Mouse (Mus musculus): ENCODE results near the gene Klc1. TPM values are rescaled to one million over a fixed set of nuclear protein-coding genes. Genes with fewer than 3 reads are reported as not detected.

Klc1 gene
- polyA plus RNA-seq, 1 experiment from 2014 or later = 391 TPM

DNA sequence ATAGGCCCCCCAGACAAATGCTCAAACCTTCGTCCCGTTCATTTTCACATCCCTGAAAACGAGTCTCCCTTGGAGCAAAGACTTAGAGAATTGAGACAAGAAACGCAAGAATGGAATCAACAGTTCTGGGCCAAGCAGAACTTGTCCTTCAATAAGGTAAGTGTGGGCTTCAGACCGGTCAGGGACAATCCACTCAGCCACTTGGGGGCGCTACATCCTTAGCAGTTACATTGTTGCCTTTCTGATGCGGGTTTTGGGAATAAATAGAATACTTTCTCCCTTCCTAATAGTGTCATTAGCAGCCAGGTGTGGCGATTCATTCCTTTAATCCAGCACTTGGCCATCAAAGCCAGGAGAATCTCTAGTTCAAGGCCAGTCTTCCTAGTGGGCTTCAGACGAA lies 36.0 kb upstream of the Klc1 start:
- Histone ChIP-seq H3K27ac (ENCODE audit: low read depth, low read length) (no peak overlapping the region), H3K9me3 (replicated peaks; ENCODE audit: control insufficient read depth, low read length) (no peaks in the 10 kb centered on the region), H3K4me2 (ENCODE audit: low read length) (no peak overlapping the region), H3K4me3 (ENCODE audit: low read depth, low read length) (no peak overlapping the region), H3K27me3 (replicated peaks; ENCODE audit: control insufficient read depth, insufficient read depth, low read length) (no peaks in the 10 kb centered on the region), H3K4me1 (ENCODE audit: control insufficient read depth, insufficient read depth, low read length) (no peaks in the 10 kb centered on the region), H3K36me3 (ENCODE audit: control insufficient read depth, insufficient read depth, low read length) (peaks cover 22% of the 10 kb centered on the region; the same call in 1 of the 2 replicates), H3K9ac (ENCODE audit: low read length) (no peak overlapping the region)
- ATAC-seq = no peak
- 73% methylated on average over 9 of the region's 9 CpGs for WGBS
- DNase-seq (ENCODE audit: low spot score) = no peak

DNA sequence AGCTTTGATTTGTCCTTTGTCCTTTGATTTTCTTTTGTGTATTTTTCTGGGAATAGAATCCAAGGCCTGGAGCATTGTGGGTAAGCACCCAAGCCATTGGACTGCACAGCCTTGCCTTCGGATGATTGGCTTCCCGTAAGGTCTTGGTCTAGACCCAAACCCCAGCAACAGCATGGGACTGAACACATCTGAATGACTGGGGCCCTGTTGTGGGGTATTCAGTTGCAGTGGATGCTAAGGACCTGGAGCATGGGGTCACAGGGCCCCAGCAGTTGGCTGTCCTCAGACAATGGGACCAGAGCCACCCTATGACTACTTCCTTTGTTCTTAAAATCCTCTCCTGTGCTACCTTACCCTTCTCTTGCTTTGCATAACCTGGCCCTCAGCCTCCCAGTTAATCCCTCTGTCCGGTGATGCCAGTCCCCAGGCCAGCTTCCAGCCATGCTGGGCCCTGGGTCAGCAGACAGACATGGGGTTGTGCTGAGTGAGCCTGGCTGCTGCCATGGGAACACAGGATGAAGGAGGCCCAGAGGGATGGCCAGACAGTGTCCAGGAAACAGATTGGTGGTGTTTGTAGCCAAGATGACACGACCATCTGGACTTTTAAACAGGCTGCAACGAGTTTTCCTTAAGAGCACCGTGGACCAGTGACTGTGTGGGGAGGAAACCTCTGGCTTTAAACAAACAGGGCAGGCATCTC lies 33.9 kb upstream of the Klc1 start:
- Histone ChIP-seq H3K4me2 (ENCODE audit: low read length) (no peak overlapping the region), H3K9me3 (replicated peaks; ENCODE audit: control insufficient read depth, low read length) (no peaks in the 10 kb centered on the region), H3K4me3 (ENCODE audit: low read depth, low read length) (no peak overlapping the region), H3K36me3 (ENCODE audit: control insufficient read depth, insufficient read depth, low read length) (peaks cover 26% of the 10 kb centered on the region; the same call in 1 of the 2 replicates), H3K27me3 (replicated peaks; ENCODE audit: control insufficient read depth, insufficient read depth, low read length) (no peaks in the 10 kb centered on the region), H3K9ac (ENCODE audit: low read length) (no peak overlapping the region), H3K27ac (ENCODE audit: low read depth, low read length) (no peak overlapping the region), H3K4me1 (ENCODE audit: control insufficient read depth, insufficient read depth, low read length) (no peaks in the 10 kb centered on the region)
- 37% methylated on average over 6 of the region's 6 CpGs for WGBS
- no peak for DNase-seq (ENCODE audit: low spot score)
- ATAC-seq = no peak

DNA sequence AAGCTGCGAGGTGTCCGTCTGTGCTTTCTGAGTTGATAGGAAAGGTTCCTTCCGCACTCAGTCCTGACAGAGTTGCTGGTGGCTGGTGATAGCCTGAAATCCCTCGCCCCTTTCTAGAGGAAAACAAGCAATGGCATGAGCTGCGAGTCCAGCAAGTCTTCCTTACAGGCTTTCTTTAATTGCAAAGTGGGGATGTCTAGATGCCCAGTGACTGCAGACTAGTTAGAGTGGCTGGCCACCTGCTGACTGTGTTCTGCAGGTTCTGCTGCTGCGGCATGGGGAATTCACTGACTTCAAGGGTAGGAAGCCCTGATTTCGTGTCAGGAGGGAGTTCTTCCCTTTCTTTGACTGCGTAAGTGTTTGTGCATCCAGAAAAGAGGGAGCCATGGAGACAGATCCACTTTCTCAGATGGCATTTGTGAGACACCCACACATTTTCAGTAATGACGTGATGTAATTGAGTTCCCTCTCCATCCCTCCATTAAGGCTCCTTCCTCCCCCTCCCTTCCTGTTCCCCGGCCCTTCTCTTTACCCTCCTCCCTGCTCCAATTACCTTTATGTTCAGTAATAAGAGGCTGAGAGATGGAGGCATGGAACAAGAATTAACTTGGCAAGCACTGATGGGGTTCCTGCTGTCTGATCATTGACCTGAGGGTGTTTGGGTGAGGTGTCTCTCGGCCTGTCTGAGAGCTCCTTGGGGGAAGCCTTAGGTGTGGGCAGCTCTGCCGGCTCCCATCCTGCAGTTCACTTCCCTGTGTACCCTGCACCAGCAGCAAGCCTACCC lies 33.1 kb upstream of the Klc1 start:
- Histone ChIP-seq H3K36me3 (ENCODE audit: control insufficient read depth, insufficient read depth, low read length) (peaks cover 26% of the 10 kb centered on the region; the same call in 1 of the 2 replicates), H3K27me3 (replicated peaks; ENCODE audit: control insufficient read depth, insufficient read depth, low read length) (no peaks in the 10 kb centered on the region), H3K9me3 (replicated peaks; ENCODE audit: control insufficient read depth, low read length) (no peaks in the 10 kb centered on the region), H3K4me3 (ENCODE audit: low read depth, low read length) (no peak overlapping the region), H3K4me2 (ENCODE audit: low read length) (no peak overlapping the region), H3K9ac (ENCODE audit: low read length) (no peak overlapping the region), H3K4me1 (ENCODE audit: control insufficient read depth, insufficient read depth, low read length) (no peaks in the 10 kb centered on the region), H3K27ac (ENCODE audit: low read depth, low read length) (peak overlapping the region; percentile 49; the same call in 1 of the 2 replicates)
- WGBS = 64% methylated on average over 12 of the region's 12 CpGs
- DNase-seq (ENCODE audit: low spot score) (no peak), ATAC-seq (no peak)

DNA sequence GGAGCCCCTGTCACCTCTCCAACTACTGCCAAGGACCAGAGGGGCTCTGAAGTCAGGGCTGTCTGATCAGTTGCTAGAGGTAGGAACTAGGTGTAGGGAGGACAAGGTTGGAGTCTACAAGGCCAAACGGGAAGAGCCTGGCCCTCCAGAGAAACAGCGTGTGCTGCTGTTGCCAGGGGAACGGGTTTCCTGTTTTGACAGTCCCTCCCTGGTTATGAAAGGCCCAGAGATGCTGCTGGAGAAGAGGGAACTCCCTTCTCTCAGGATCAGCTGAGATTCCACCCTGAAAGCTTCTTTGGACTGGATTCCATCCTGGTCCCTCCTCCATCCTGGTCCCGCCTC lies 32.6 kb upstream of the Klc1 start:
- H3K36me3 ChIP-seq (ENCODE audit: control insufficient read depth, insufficient read depth, low read length) = peaks cover 26% of the 10 kb centered on the region; the same call in 1 of the 2 replicates
- peak overlapping the region; percentile 49; the same call in 1 of the 2 replicates for H3K27ac ChIP-seq (ENCODE audit: low read depth, low read length)
- H3K4me3 ChIP-seq (ENCODE audit: low read depth, low read length) = no peak overlapping the region
- no peak overlapping the region for H3K4me2 ChIP-seq (ENCODE audit: low read length)
- WGBS = 68% methylated on average over 4 of the region's 4 CpGs
- no peaks in the 10 kb centered on the region for H3K9me3 ChIP-seq (replicated peaks; ENCODE audit: control insufficient read depth, low read length)
- no peaks in the 10 kb centered on the region for H3K27me3 ChIP-seq (replicated peaks; ENCODE audit: control insufficient read depth, insufficient read depth, low read length)
- H3K9ac ChIP-seq (ENCODE audit: low read length) = no peak overlapping the region
- DNase-seq (ENCODE audit: low spot score) (no peak), ATAC-seq (no peak)
- H3K4me1 ChIP-seq (ENCODE audit: control insufficient read depth, insufficient read depth, low read length) = no peaks in the 10 kb centered on the region

DNA sequence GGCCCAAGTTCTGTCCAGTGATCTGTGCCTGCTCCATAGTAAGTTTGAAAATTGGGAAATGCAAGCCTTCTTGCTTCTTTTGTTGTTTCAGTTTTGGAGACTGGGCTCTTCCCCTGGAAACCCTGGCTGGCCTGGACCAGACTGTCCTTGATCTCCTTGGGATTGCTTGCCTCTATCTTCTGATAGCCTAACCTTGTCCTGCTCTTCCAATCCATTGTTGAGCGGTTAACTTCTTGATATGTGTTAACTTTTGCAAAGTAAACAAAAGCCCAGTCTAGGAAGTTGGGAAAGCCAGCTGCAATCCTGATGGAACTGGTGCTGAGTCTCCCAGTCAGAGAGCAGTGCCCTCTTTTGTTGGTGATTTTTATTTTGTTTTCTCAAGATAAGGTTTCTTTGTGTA lies 30.7 kb upstream of the Klc1 start:
- Histone ChIP-seq H3K9ac (ENCODE audit: low read length) (no peak overlapping the region), H3K4me1 (ENCODE audit: control insufficient read depth, insufficient read depth, low read length) (no peaks in the 10 kb centered on the region), H3K4me3 (ENCODE audit: low read depth, low read length) (no peak overlapping the region), H3K9me3 (replicated peaks; ENCODE audit: control insufficient read depth, low read length) (no peaks in the 10 kb centered on the region), H3K27ac (ENCODE audit: low read depth, low read length) (no peak overlapping the region), H3K4me2 (ENCODE audit: low read length) (no peak overlapping the region), H3K27me3 (replicated peaks; ENCODE audit: control insufficient read depth, insufficient read depth, low read length) (no peaks in the 10 kb centered on the region), H3K36me3 (ENCODE audit: control insufficient read depth, insufficient read depth, low read length) (peaks cover 32% of the 10 kb centered on the region; the same call in 1 of the 2 replicates)
- WGBS = 90% methylated on average over 1 of the region's 1 CpGs
- DNase-seq (ENCODE audit: low spot score) = no peak
- no peak for ATAC-seq

DNA sequence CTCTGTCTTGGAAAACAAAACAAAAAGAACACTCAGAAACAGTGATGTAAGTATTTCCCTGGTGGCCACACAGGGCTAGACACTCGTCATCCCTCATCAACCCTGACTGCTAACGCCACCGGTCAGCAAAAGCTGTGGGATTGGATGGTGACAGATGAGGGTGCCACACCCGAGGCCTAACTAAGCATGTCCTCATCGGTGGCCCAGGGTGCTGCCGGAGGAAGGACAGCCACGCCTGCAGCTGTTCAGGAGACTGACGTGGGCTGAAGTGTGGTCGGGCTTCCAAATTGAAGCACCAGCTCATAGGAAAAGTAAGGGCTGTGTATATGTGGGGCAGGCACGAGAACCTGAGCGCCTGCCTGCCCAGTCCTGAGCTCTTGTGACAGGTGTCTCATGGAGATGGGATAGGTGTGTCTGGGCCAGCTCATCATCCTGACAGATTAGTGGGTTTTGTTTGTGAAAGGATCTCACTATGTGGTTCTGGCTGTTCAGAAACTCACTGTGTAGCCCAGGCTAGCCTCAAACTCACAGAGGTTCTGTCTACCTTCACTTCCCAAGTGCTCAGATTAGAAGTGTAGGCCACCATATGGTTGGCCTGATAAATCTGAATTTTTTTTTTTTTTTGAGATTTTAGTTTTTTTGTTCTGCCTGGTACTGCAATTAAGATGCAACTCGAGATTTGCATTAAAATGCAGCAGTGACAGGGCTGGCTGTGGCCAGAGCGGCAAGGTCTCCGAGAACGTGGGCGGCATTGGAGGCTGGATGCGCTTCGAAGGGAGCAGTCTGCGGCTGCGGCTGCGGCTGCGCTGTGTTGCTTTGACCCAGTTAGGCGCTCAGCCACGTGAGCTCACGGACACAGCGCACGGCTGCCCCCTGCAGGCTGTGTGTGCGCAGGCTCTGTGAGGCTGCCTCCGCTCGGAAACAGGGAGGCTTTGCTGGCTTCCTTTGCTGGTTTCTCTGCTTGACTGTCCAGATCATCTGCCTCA lies 26.5 kb upstream of the Klc1 start:
- ATAC-seq (peak; percentile 96), DNase-seq (ENCODE audit: low spot score) (peak; percentile 95)
- Histone ChIP-seq H3K27me3 (replicated peaks; ENCODE audit: control insufficient read depth, insufficient read depth, low read length) (no peaks in the 10 kb centered on the region), H3K4me3 (ENCODE audit: low read depth, low read length) (no peak overlapping the region; the same call in 1 of the 2 replicates), H3K4me1 (ENCODE audit: control insufficient read depth, insufficient read depth, low read length) (no peaks in the 10 kb centered on the region), H3K9me3 (replicated peaks; ENCODE audit: control insufficient read depth, low read length) (no peaks in the 10 kb centered on the region), H3K4me2 (ENCODE audit: low read length) (peak overlapping the region; percentile 42), H3K36me3 (ENCODE audit: control insufficient read depth, insufficient read depth, low read length) (peaks cover 16% of the 10 kb centered on the region), H3K9ac (ENCODE audit: low read length) (peak overlapping the region; percentile 32; the same call in 1 of the 2 replicates), H3K27ac (ENCODE audit: low read depth, low read length) (no peak overlapping the region)
- 33% methylated on average over 30 of the region's 30 CpGs for WGBS

DNA sequence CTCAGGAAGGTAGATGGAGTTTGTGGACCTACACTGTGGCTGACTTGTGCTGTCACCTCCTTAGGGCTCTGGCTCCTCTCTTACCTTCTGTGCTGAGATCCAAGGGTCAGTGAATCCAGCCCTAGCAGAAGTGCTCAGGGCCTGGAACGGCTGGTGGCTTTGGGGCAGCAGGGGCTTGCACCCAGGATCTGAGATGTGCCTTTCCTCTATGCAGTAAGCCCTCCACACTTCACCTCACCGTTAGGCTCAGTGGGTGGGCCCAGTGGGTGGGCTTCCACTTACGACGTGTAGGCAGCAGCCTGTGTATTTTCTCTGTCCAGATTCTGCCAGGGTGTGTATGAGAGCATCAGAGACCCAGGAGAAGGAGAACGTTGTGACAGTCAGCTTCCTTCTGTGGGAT lies 25.7 kb upstream of the Klc1 start:
- Histone ChIP-seq H3K27ac (ENCODE audit: low read depth, low read length) (no peak overlapping the region), H3K27me3 (replicated peaks; ENCODE audit: control insufficient read depth, insufficient read depth, low read length) (no peaks in the 10 kb centered on the region), H3K9ac (ENCODE audit: low read length) (no peak overlapping the region), H3K4me3 (ENCODE audit: low read depth, low read length) (no peak overlapping the region), H3K4me1 (ENCODE audit: control insufficient read depth, insufficient read depth, low read length) (no peaks in the 10 kb centered on the region), H3K9me3 (replicated peaks; ENCODE audit: control insufficient read depth, low read length) (no peaks in the 10 kb centered on the region), H3K36me3 (ENCODE audit: control insufficient read depth, insufficient read depth, low read length) (peaks cover 16% of the 10 kb centered on the region), H3K4me2 (ENCODE audit: low read length) (no peak overlapping the region)
- ATAC-seq = no peak
- WGBS = 64% methylated on average over 5 of the region's 5 CpGs
- no peak for DNase-seq (ENCODE audit: low spot score)

DNA sequence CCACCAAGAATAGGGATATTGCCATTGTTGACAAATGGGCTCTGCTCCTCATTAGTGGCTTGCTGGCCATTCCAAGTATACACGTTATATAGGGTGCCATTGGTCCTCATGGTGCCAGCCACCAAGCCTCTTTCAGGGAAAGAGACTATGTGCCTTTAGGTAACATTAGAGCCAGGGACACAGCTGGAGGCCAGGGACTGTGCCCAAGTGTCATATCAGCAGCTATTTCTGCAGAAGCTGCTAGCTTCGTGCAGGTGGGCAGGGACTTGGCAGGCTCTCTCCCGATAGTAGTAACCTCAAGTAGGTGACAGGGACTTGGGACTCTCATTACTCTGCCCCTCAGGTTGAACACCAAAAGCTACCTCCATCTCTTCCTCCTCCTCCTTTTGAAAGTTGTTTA lies 23.7 kb upstream of the Klc1 start:
- ATAC-seq (no peak), DNase-seq (ENCODE audit: low spot score) (no peak)
- 89% methylated on average over 3 of the region's 3 CpGs for WGBS
- no peak overlapping the region for H3K4me3 ChIP-seq (ENCODE audit: low read depth, low read length)
- no peak overlapping the region for H3K4me2 ChIP-seq (ENCODE audit: low read length)
- H3K9me3 ChIP-seq (replicated peaks; ENCODE audit: control insufficient read depth, low read length) = no peaks in the 10 kb centered on the region
- H3K27ac ChIP-seq (ENCODE audit: low read depth, low read length) = no peak overlapping the region
- no peaks in the 10 kb centered on the region for H3K4me1 ChIP-seq (ENCODE audit: control insufficient read depth, insufficient read depth, low read length)
- H3K36me3 ChIP-seq (ENCODE audit: control insufficient read depth, insufficient read depth, low read length) = peaks cover 12% of the 10 kb centered on the region
- H3K9ac ChIP-seq (ENCODE audit: low read length) = no peak overlapping the region
- H3K27me3 ChIP-seq (replicated peaks; ENCODE audit: control insufficient read depth, insufficient read depth, low read length) = no peaks in the 10 kb centered on the region

Data from forebrain, embryonic 14.5 days (tissue).